Mouse (Mus musculus) retina, embryonic 14.5 days (tissue): ENCODE results near the gene Tmem144.
A peak's percentile ranks its signal among the peaks of the same experiment; 100 is the strongest.

Experiments
- DNase-seq: peaks from one replicate; pipeline ENCODE4 v3.0.0-alpha.2; 2015; ENCODE audit warnings: low spot score

The Tmem144 gene

GRCm38 (mm10) chr3:79864824-79865223 lies 12.3 kb upstream of the Tmem144 start:
- DNase-seq = no peak

- DNase-seq = no peak
Measured at GRCm38 (mm10) chr3:79858221-79858620, 5.6 kb upstream of the Tmem144 start.

- no peak for DNase-seq
Measured at GRCm38 (mm10) chr3:79857780-79858179, 5.2 kb upstream of the Tmem144 start.

- DNase-seq = no peak
Measured at GRCm38 (mm10) chr3:79852108-79852507, 465 bp downstream of the Tmem144 start.

GRCm38 (mm10) chr3:79850656-79851055 lies 1.9 kb downstream of the Tmem144 start:
- no peak for DNase-seq

GRCm38 (mm10) chr3:79849621-79850020 lies 3.0 kb downstream of the Tmem144 start:
- DNase-seq = no peak

DNA sequence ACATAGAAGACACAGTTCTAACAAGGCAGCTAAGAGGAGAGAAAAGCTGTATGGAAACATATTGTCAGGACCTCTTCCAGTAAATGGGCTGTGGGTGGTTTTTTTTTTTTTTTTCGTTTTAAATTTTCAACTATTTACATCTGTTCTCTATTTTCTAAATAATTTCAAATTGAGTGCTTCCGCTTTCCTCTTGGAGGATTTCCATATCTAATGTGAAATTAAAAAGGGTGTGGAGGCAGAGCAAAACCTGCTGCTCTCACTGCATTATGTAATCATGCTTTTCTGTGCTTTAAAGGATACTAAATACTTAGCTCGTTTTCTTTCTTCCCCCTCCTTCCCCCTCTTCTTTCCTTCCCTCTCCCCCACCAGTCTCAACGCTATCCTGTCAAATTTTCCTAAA lies 3.7 kb downstream of the Tmem144 start:
- DNase-seq = no peak

DNA sequence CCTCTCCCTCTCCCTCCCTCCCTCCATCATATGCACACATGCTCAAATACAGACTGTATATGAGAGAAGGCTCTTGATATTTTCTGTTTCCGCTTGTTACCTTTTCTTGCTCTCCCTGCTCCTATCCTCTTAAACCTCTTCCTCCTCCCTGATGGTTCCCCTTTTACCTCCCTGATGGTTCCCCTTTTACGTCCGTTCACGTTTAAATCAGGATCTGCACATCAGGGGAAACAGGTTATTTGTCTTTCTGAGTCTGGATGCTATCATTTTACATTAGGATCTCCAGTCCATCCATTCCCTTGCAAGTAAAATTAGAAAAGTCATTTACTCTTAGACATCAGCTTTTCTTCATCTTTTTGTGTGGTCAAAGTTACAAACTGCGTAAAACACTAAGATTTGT lies 5.9 kb downstream of the Tmem144 start:
- no peak for DNase-seq

GRCm38 (mm10) chr3:79843999-79844398 lies 8.6 kb downstream of the Tmem144 start:
- DNase-seq = no peak

DNA sequence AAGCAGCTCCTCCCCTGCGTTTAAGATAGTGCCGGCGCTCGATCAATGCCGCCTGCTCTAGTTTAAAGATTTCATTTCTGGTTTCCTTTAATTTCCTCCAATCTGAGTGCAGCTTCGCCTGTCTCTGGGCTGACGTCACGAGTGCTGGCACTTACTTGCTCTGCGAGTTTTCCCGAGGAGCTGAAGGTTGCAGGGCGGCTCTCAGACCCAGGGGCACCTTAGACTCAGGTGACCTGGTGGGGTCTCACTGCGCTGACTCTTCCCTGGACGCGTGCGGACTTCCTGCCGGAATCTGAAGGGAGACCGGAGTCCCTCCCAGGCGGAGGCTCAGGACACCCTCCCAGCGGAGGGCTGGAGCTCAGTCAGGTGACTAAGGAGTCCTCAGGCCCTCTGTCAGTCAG lies 10.0 kb downstream of the Tmem144 start:
- peak; percentile 61 for DNase-seq

- DNase-seq = peak; percentile 80
Measured at GRCm38 (mm10) chr3:79842165-79842564, 10.4 kb downstream of the Tmem144 start.

GRCm38 (mm10) chr3:79841475-79841874 lies 11.1 kb downstream of the Tmem144 start:
- DNase-seq = peak; percentile 61

GRCm38 (mm10) chr3:79838751-79839150 lies 13.8 kb downstream of the Tmem144 start:
- no peak for DNase-seq

DNA sequence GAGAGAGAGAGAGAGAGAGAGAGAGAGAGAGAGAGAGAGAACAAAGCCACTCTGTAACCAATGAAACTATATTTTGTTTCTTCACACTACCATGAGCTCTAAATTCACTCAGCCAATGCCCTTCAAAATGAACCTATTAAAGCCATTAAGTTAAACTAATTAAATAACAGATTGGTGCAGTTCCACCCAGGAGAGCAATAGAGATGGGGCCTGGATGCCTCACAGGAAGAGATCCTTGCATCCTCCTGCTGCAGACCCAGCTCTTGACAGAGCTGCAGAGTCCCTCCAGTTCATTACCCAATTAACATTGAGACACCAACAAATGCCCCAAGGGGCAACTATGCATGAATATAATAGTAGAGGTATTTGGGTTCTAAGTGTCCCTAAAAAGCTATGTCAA lies 23.3 kb downstream of the Tmem144 start:
- DNase-seq = no peak

DNA sequence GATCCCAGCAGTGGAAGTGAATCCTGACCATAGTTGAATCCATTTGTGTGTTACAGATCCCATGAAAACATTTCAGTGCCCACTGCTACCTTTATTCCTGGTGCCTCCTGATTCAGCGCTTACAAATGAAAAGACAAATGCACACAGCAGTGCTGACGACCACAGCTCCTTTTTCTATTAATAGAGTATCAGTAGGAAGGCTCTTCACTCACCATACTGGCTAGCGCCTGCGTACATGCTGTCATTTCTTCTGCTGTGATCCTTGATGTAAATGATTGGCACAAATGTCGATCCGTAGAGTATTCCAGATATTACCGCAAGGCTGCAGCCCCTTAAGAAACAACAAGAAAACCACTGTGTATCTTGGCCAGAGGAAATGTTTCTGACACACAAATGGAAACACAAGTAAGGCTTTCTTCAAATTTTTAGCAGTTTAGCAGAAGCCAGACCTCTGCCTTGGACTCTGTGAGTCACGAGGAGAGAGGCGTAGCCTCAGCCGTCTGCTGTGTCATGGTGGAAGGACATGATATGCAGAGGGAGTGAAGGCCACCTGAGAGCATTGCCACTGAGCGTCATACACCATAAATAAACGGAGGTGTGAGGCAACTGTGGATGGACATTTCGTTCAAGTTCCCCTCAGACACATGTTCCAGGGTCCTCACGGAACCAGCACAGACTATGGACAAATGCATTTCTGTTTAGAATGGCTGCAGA lies 27.3 kb downstream of the Tmem144 start:
- no peak for DNase-seq

GRCm38 (mm10) chr3:79823176-79823575 lies 29.4 kb downstream of the Tmem144 start:
- DNase-seq = no peak

GRCm38 (mm10) chr3:79821131-79821530 lies 31.4 kb downstream of the Tmem144 start:
- DNase-seq = no peak

- DNase-seq = no peak
Measured at GRCm38 (mm10) chr3:79818202-79818995, 34.2 kb downstream of the Tmem144 start.

DNA sequence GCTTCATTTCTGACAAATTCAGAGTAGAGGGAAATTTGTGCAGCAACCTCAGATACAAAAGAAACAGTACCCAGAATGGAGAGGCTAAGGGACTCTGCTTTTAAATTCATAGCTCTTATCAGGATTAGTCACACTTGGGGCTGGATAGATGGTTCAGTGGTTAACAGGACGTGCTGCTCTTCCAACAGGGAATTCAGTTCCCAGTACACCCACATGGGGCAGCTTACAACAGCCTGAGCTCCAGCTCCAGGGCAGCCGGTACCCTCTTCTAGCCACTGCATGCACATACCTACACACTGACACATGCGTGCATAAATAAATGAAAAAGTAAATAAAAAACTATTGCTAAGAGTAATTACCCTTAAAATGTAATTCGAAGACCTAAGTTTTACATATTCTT lies 36.3 kb downstream of the Tmem144 start:
- DNase-seq = no peak

GRCm38 (mm10) chr3:79813814-79814490 lies 38.6 kb downstream of the Tmem144 start:
- DNase-seq = peak; percentile 84

GRCm38 (mm10) chr3:79812042-79812441 lies 40.5 kb downstream of the Tmem144 start:
- DNase-seq = no peak

GRCm38 (mm10) chr3:79811632-79812031 lies 40.9 kb downstream of the Tmem144 start:
- peak; percentile 65 for DNase-seq

GRCm38 (mm10) chr3:79810563-79810962 lies 42.0 kb downstream of the Tmem144 start:
- DNase-seq = no peak
